Mouse (Mus musculus) embryonic facial prominence, embryonic 15.5 days (tissue): Measurements from ENCODE around the gene Nxpe5. TPM values are rescaled to one million over a fixed set of nuclear protein-coding genes. Genes with fewer than 3 reads are reported as not detected.
"Not testable (repeated sequence)": the region's sequence is repeated elsewhere in the genome, so short reads cannot be mapped to it uniquely, and the experiment has no call there.

Experiments used
- ATAC-seq: fragments of 200-750 bp; cut with Nextera tagmentation; 2 replicates; pipeline ENCODE4 v1.8.0; 2017; ENCODE audit warnings: low read depth, moderate TSS enrichment; ENCODE audit not compliant: insufficient number of reproducible peaks, low FRiP score, low TSS enrichment
- H3K27ac ChIP-seq: fragments of 300-500 bp; sonication (generic); replicated peaks from 2 replicates; pipeline ENCODE4 v1.5.1; 2015; ENCODE audit warnings: mild to moderate bottlenecking, inconsistent platforms
- H3K27me3 ChIP-seq: fragments of 300-500 bp; sonication (generic); 2 replicates; pipeline ENCODE4 v1.6.1; 2015; ENCODE audit warnings: inconsistent platforms
- H3K36me3 ChIP-seq: fragments of 300-500 bp; sonication (generic); 2 replicates; pipeline ENCODE4 v1.6.1; 2015; ENCODE audit warnings: mild to moderate bottlenecking, inconsistent platforms
- H3K4me1 ChIP-seq: fragments of 300-500 bp; sonication (generic); 2 replicates; pipeline ENCODE4 v1.6.1; 2015; ENCODE audit warnings: inconsistent platforms
- H3K4me2 ChIP-seq: fragments of 300-500 bp; sonication (generic); replicated peaks from 2 replicates; pipeline ENCODE4 v1.6.1; 2015; ENCODE audit warnings: mild to moderate bottlenecking, inconsistent platforms
- H3K4me3 ChIP-seq: fragments of 300-500 bp; sonication (generic); replicated peaks from 2 replicates; pipeline ENCODE4 v1.5.1; 2015; ENCODE audit warnings: mild to moderate bottlenecking, inconsistent platforms
- H3K9ac ChIP-seq: fragments of 300-500 bp; sonication (generic); 2 replicates; pipeline ENCODE4 v1.6.1; 2015; ENCODE audit warnings: inconsistent platforms
- H3K9me3 ChIP-seq: fragments of 300-500 bp; sonication (generic); replicated peaks from 2 replicates; pipeline ENCODE4 v1.6.1; 2016; ENCODE audit warnings: inconsistent platforms
- WGBS: fragments of 180-500 bp; shearing (Covaris S2); methylation state at CpG from one replicate; pipeline ENCODE4 v1.1.7; 2015; 5-methylcytosine and 5-hydroxymethylcytosine counted together
- polyA plus RNA-seq: library from polyadenylated mRNA; unstranded; fragments of >200 nt; fragmentation: Nextera tagmentation; extraction: Ambion mirVana; gene quantifications from 2 replicates; pipeline ENCODE4 v1.2.1, GENCODE M21; 2015

Gene Nxpe5
- polyA plus RNA-seq, 1 experiment from 2014 or later = not detected

DNA sequence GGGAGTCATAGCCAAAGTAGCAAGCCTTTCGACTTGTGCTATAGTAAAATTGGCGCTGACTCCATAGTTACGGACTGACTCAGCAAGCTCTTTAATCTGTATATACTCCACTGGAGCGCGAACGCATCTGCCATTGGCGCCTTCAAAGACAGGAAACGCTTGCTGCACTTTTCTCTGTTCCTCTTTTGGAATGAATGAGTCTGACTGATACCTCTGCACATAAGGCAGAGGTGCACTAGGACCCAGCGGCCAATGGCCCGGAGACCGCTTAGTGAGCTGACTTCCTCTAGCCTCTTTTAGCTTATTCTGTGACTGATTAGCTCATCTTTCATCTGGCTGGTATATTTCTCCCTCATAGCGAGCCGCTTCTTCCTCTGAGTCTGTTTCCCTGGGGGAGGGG is 9.1 kb upstream of the Nxpe5 start:
- not testable (repeated sequence) for ATAC-seq, H3K36me3 ChIP-seq
- WGBS = 88% methylated on average over 13 of the region's 13 CpGs

GRCm38 (mm10) chr5:138219864-138220263 is 5.8 kb upstream of the Nxpe5 start:
- 62% methylated on average over 2 of the region's 2 CpGs for whole genome bisulfite sequencing
- H3K27ac ChIP-seq = no peak overlapping the region
- 0 out of 2 replicates have a peak, but pooled peaks cover 6% of the 10 kb centered on the region for H3K9me3 ChIP-seq
- no peaks in the 10 kb centered on the region for H3K4me1 ChIP-seq
- no peak for ATAC-seq
- no peaks in the 10 kb centered on the region for H3K27me3 ChIP-seq
- no peaks in the 10 kb centered on the region for H3K36me3 ChIP-seq
- no peak overlapping the region for H3K4me2 ChIP-seq
- H3K4me3 ChIP-seq = no peak overlapping the region
- H3K9ac ChIP-seq = no peak overlapping the region

More for the DNA sequence above, 9.1 kb upstream of the Nxpe5 start:
- H3K9me3 ChIP-seq, H3K27me3 ChIP-seq, H3K4me3 ChIP-seq, H3K4me1 ChIP-seq, H3K4me2 ChIP-seq, H3K9ac ChIP-seq, H3K27ac ChIP-seq: not testable (repeated sequence)

- H3K4me2 ChIP-seq = no peak overlapping the region
- no peak overlapping the region for H3K27ac ChIP-seq
- H3K9ac ChIP-seq = no peak overlapping the region
- WGBS = 24% methylated on average over 4 of the region's 4 CpGs
- no peak overlapping the region for H3K4me3 ChIP-seq
- no peaks in the 10 kb centered on the region for H3K9me3 ChIP-seq
- no peaks in the 10 kb centered on the region for H3K27me3 ChIP-seq
- no peak for ATAC-seq
- H3K4me1 ChIP-seq = no peaks in the 10 kb centered on the region
- no peaks in the 10 kb centered on the region for H3K36me3 ChIP-seq
Measured at GRCm38 (mm10) chr5:138222111-138222510, 3.6 kb upstream of the Nxpe5 start.

GRCm38 (mm10) chr5:138223287-138223686 is 2.4 kb upstream of the Nxpe5 start:
- H3K27ac ChIP-seq = no peak overlapping the region
- no peak overlapping the region for H3K4me3 ChIP-seq
- ATAC-seq = no peak
- H3K27me3 ChIP-seq = no peaks in the 10 kb centered on the region
- H3K9me3 ChIP-seq = no peaks in the 10 kb centered on the region
- H3K36me3 ChIP-seq = no peaks in the 10 kb centered on the region
- no peak overlapping the region for H3K9ac ChIP-seq
- WGBS = 51% methylated on average over 3 of the region's 3 CpGs
- no peak overlapping the region for H3K4me2 ChIP-seq
- no peaks in the 10 kb centered on the region for H3K4me1 ChIP-seq

DNA sequence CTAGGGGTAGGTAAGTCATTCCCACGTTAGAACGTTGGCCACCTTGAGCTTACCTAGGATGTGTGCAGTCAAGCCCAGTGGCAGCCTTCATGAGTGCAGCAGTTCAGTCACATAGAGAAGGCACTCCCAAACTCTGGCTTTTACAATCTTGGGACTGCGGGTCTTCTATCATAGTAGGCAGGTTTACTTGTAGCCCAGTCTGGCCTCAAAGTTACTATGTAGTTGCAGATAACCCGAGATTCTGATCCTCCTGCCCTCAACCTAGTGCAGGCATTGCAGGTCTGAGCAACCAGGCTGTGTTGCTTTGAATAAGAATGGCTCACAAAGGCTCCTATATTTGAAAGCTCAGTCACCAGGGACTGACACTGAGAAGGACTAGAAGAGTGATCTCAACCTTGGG is 793 bp downstream of the Nxpe5 start:
- no peak for ATAC-seq
- WGBS = 67% methylated on average over 4 of the region's 4 CpGs

DNA sequence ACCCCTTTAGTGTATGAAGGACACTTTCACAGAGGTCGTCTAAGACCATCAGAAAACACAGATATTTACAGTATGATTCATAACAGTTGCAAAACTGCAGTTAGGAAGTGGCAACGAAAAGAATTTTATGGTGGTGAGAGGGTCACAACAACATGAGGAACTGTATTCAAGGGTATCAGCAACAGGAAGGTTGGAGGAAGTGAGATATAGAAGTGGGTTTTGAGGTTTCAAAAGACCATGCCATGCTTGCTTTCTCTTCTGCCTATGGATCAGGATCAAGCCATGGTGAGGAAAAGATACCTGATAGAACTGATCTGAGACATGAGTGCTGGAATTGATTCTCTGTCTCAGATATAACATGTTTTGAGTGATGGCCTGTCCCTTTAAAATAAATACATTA is 1.7 kb downstream of the Nxpe5 start:
- Histone ChIP-seq H3K27me3 (no peaks in the 10 kb centered on the region), H3K4me2 (no peak overlapping the region), H3K9ac (no peak overlapping the region), H3K36me3 (no peaks in the 10 kb centered on the region), H3K27ac (no peak overlapping the region), H3K4me3 (no peak overlapping the region), H3K4me1 (no peaks in the 10 kb centered on the region), H3K9me3 (no peaks in the 10 kb centered on the region)
- WGBS = 49% methylated on average over 2 of the region's 2 CpGs
- no peak for ATAC-seq

More for the DNA sequence above, 793 bp downstream of the Nxpe5 start:
- H3K4me3 ChIP-seq = no peak overlapping the region
- H3K27ac ChIP-seq = no peak overlapping the region
- H3K27me3 ChIP-seq = no peaks in the 10 kb centered on the region
- no peak overlapping the region for H3K4me2 ChIP-seq
- no peak overlapping the region for H3K9ac ChIP-seq
- no peaks in the 10 kb centered on the region for H3K9me3 ChIP-seq
- no peaks in the 10 kb centered on the region for H3K4me1 ChIP-seq
- no peaks in the 10 kb centered on the region for H3K36me3 ChIP-seq

DNA sequence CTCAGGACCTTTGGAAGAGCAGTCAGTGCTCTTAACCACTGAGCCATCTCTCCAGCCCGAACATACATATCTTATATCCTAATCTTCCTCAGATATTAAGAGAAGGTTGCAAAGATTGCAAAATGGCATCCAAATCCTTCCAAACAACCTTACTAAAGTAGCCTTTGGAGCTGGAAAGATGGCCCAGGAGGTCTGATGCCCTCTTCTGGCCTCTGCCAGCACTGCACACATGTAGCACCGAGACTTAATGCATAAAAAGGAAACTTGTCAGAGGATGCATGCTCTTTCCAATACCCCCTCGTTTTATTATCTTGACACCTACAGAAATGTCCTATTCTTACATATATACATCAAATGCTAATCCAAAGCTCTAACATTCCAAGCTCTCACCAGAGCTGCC is 2.3 kb downstream of the Nxpe5 start:
- Histone ChIP-seq H3K4me1 (no peaks in the 10 kb centered on the region), H3K27me3 (no peaks in the 10 kb centered on the region), H3K4me2 (no peak overlapping the region), H3K4me3 (no peak overlapping the region), H3K27ac (no peak overlapping the region), H3K36me3 (no peaks in the 10 kb centered on the region), H3K9ac (no peak overlapping the region), H3K9me3 (no peaks in the 10 kb centered on the region)
- 59% methylated on average over 3 of the region's 3 CpGs for WGBS
- no peak for ATAC-seq

GRCm38 (mm10) chr5:138229511-138229910 is 3.8 kb downstream of the Nxpe5 start:
- no peak overlapping the region for H3K9ac ChIP-seq
- no peak for ATAC-seq
- no peaks in the 10 kb centered on the region for H3K9me3 ChIP-seq
- H3K4me2 ChIP-seq = no peak overlapping the region
- no peaks in the 10 kb centered on the region for H3K4me1 ChIP-seq
- H3K27me3 ChIP-seq = no peaks in the 10 kb centered on the region
- no peaks in the 10 kb centered on the region for H3K36me3 ChIP-seq
- no peak overlapping the region for H3K27ac ChIP-seq
- 88% methylated on average over 3 of the region's 3 CpGs for whole genome bisulfite sequencing
- no peak overlapping the region for H3K4me3 ChIP-seq

GRCm38 (mm10) chr5:138233778-138234177 is 8.1 kb downstream of the Nxpe5 start:
- Histone ChIP-seq H3K9ac (no peak overlapping the region), H3K4me1 (no peaks in the 10 kb centered on the region), H3K9me3 (no peaks in the 10 kb centered on the region), H3K27ac (no peak overlapping the region), H3K4me2 (no peak overlapping the region), H3K4me3 (no peak overlapping the region), H3K36me3 (no peaks in the 10 kb centered on the region), H3K27me3 (no peaks in the 10 kb centered on the region)
- no peak for ATAC-seq
- 80% methylated on average over 2 of the region's 2 CpGs for WGBS

DNA sequence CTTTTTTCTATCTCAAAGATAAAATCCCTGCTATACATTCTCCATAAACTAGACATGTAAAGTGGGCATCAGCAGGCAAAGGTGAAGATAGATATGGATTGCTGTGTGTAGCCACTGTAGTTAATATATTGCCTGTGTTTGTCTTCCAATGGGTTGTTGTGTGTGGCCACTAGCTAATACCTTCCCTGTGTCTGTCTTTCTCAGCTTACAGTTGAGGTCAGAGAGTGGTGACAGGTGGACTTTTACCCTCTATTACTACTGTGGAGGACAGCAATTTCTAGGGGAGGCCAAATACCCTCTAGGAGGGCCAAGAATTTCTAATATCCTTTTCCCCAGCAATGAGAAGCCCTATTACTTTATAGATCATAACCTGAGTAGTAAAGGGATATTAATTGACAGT is 8.5 kb downstream of the Nxpe5 start:
- Histone ChIP-seq H3K4me3 (no peak overlapping the region), H3K9ac (no peak overlapping the region), H3K4me2 (no peak overlapping the region), H3K4me1 (no peaks in the 10 kb centered on the region), H3K27ac (no peak overlapping the region), H3K9me3 (no peaks in the 10 kb centered on the region), H3K36me3 (no peaks in the 10 kb centered on the region), H3K27me3 (no peaks in the 10 kb centered on the region)
- no peak for ATAC-seq

DNA sequence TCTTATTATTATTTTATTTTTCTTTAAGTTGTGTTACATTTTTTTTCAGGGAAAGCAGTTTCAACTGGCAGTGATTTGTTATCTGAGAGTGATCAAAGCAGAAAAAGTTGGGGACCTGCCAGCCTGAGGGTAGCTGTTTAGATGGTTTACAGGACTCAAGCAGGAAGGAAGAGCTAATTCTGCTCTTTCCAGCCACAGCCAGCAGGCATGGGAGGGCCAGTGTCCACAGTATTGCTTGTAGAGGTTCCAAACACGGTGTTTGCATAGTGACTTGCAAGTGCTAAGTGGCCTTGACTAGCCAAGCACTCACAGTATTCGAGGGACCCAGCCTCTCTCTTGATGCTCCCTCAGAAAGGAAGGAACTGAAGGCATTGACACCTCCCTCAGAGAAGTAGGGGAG is 15.8 kb downstream of the Nxpe5 start:
- Histone ChIP-seq H3K4me3 (no peak overlapping the region), H3K27me3 (no peaks in the 10 kb centered on the region), H3K27ac (no peak overlapping the region), H3K36me3 (no peaks in the 10 kb centered on the region), H3K9me3 (no peaks in the 10 kb centered on the region), H3K4me2 (no peak overlapping the region), H3K4me1 (no peaks in the 10 kb centered on the region), H3K9ac (no peak overlapping the region)
- 46% methylated on average over 2 of the region's 2 CpGs for whole genome bisulfite sequencing
- no peak for ATAC-seq

DNA sequence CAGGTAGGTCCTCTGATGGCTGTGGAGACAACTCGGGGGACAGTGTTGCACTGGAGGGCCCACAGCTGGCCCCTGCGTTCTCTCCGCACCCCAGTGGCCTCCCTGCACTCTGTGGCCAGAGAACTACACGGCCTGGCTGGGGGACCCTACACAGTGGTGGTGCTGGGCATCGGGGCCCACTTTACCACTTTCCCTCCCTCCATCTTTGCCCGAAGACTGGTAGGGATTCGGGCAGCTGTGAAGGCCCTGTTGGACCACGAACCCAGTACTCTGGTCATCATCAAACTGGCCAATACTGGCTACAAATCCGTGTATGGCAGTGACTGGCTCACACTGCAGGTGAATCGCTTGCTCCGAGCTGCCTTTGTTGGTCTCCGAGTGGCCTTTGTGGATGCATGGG is 25.4 kb downstream of the Nxpe5 start:
- no peak overlapping the region for H3K9ac ChIP-seq
- no peaks in the 10 kb centered on the region for H3K36me3 ChIP-seq
- H3K9me3 ChIP-seq = no peaks in the 10 kb centered on the region
- no peak overlapping the region for H3K27ac ChIP-seq
- H3K4me3 ChIP-seq = no peak overlapping the region
- 81% methylated on average over 12 of the region's 12 CpGs for WGBS
- H3K27me3 ChIP-seq = no peaks in the 10 kb centered on the region
- no peak for ATAC-seq
- peaks cover 7% of the 10 kb centered on the region for H3K4me1 ChIP-seq
- H3K4me2 ChIP-seq = no peak overlapping the region
